Mouse (Mus musculus): ENCODE data around the gene Fsip1.
A peak's percentile ranks its signal among the peaks of the same experiment; 100 is the strongest.

The Fsip1 gene

DNA sequence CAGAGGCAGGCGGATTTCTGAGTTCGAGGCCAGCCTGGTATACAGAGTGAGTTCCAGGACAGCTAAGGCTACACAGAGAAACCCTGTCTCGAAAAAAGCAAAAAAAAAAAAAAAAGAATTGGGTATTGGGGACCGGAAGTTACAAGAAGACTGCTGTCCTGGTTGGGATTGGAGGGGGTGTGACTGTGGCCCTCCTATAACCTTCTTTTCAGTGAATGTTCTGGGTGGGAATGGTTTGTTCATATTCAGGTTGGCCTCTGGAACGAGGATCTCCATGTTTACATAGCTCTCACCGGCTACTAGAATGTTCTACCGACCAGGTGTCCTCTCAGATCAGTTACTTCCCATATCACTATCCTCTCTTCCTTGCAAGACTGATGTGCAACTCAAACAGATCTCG lies 328 bp upstream of the Fsip1 start:
- DNase-seq (ENCODE audit: extremely low read depth, insufficient read length, low spot score) = no peak

DNA sequence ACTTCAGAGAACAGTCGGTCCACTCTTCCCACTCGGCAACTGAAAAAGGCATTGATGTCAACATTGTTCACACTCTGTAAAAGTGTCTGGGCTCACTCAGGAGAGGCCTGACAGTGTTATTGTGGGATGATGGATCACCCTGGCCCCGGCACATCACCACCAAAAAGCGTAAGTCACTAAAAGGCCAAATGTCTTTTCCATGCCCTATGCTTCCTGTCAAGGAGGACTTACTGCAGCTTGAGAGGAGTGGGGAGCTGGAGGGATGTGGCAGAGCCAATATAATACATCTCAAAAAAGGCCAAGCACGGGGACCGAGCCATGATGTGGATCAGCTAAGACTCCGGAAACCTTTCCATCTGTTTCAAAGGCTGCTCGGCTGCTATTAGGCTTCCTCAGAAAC lies 2.2 kb downstream of the Fsip1 start:
- DNase-seq (ENCODE audit: extremely low read depth, insufficient read length, low spot score) = no peak

DNA sequence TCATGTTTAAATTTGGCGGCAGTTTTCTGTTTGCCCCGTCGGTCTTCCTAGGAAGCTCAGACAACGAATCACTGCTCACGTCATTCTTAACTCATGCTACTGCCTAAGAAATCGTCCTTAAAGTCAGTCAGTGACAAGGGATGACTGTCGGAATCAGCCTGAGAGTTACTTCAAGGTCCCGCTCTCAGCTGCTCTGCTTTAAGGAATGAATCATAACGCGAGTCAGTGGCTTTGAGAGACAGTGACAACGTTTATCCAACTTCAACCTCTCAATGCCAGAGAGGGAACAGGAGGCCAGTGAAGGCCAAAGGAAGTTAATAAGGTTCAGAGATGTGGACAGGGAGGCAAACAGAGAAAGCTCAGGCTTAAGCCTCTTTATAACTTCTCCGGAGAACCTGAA lies 7.8 kb downstream of the Fsip1 start:
- DNase-seq (ENCODE audit: extremely low read depth, insufficient read length, low spot score) = no peak

DNA sequence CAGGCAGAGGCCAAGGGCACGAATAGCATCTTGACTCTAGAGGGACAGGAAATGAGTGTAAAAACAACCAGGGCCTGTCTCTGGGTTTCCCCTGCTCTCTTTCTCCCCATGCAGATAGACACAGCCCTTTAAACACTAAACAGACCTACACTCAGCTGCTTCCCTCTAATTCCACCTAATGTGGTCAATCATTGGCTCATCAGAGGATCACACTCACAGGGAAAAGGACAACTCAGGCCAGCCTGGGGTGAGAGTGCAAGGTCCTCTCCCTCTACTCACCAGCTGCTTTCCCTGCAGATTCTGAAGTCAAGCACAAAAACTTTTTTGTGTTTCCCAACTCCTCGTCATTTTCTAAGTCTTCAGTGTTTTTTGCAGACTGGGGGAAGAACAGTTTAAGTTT lies 8.8 kb downstream of the Fsip1 start:
- no peak for DNase-seq (ENCODE audit: extremely low read depth, insufficient read length, low spot score)

DNA sequence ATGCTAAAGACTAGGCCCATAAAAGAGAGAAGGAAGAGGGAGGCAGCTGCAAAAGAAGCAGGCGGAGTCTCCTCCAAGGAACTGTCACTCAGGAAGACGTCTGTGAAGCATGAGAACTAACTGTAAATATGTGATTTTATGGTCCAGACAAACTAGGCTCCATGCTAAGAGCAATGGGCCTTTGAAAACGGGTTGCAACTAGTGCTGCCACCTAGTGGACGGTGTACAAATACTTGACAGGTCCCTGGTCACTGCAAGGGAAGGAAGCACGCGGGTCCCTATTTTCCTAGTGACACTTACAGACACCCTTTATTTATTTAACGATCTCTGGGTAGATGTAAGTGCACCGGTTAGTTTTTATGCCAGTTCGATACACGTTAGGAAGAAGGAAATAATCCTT lies 10.9 kb downstream of the Fsip1 start:
- peak; percentile 25 for DNase-seq (ENCODE audit: extremely low read depth, insufficient read length, low spot score)

DNA sequence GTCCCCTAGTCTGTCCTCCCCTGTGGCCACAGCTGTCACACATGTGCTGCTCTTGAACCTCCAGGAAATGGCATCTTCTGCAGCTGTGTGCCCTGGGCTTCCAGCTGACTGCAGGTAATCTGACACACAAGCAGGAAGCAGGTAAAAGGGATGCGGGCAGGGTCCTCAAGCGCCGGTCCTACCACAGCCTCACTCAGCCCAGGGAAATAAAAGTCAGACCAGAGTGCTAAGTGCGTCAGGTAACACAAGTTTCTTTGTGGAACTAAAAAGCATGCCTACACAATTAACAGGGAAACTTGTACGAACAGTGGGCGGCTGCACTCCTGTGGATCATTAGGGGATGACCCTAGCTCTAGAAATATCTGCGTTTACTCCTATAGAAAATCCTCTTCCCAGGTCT lies 20.6 kb downstream of the Fsip1 start:
- DNase-seq (ENCODE audit: extremely low read depth, insufficient read length, low spot score) = no peak

DNA sequence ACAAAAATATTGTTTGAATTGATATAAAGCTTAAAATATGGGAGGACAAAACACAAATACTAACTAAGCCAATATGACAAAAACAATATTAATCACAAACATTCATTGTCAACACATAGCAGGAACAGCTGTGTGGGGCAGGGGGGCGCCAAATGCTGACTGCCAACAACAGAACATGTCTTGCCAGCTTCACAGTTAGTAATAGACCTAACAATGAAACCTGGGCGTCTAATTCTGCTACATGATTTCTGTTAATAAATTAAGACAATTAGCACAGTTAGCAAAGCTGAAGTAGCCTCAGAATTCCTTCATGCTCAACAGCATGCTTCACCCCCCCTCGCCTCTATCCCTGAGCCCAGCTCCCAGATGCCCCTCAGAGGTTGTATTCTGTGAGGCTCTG lies 21.2 kb downstream of the Fsip1 start:
- no peak for DNase-seq (ENCODE audit: extremely low read depth, insufficient read length, low spot score)

DNA sequence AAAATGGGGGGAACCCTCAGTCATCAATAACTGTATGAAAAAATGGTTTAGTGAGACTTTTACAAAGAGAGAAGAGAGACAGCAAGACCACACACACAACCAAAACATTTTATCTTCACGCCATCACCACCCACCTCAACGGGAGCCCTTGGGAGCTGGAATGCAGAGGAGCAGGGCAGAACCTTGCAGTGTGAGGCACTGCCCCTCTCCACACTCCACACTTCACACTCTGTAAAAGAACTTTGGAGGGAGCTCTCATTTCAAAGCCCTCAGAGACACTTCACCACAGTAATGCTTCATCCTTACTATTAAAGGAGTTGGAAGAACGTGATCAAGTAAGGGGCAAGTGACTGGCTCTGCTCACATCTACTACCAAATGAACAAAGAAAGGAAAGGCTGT lies 26.2 kb downstream of the Fsip1 start:
- no peak for DNase-seq (ENCODE audit: extremely low read depth, insufficient read length, low spot score)

DNA sequence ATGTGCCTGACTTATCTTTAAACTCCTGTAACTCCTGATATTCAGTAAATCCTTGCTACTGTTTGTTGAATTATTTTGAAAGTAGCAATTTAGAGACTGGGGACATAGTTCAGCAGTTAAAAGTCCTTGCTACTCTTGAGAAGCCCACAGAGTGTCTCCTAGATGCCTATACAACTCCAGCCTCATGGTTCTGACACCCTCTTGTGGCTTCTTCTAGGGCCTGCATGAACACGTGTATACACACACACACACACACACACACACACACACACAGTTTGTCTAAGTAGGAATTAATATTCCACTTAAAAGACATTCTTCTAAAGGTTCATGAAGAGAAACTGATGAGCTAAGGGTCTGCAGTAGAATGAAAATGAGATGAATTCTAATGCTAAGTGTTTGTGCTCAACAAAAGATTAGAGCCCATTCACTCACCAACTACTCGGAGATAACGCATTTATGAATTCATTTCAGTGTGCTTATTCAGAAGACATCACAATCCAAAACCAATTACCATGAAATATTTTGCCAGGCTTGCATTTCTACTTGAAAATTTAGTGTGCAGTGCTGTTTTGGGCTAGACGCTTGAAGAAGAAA lies 28.2 kb downstream of the Fsip1 start:
- DNase-seq (ENCODE audit: extremely low read depth, insufficient read length, low spot score) = no peak

DNA sequence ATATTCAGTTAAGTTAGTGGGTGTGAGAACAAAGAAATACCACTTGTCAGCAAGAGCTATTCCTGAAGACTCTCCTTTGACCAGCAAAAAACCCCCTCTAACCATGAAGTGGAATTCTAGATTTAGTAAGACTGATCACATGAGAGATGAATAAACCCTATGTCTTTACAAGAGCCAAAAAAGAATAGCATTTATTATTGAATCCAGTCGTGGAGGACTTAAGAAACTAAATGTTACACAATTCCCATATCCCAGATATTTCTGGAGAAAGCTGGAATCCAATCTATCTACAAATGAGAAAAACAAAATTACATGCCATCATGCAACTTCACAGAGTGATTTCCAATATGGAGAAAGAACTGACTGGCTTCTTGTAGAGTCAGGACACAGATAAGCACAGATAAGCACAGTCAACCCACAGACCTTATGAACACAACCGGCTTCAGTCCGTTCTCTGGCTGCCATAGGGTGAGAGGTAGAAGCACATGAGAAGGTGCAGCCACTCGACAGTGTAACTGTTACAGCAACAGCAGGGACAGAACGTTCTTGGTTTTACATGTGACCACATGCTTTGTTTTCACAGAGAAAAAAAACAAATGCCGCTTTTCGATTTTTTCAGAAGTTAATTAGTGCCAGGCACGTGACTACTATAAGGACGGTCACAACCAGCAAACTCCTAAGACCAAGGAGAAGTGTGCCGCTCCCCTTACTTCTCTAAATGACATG lies 31.3 kb downstream of the Fsip1 start:
- DNase-seq (ENCODE audit: extremely low read depth, insufficient read length, low spot score) = no peak

DNA sequence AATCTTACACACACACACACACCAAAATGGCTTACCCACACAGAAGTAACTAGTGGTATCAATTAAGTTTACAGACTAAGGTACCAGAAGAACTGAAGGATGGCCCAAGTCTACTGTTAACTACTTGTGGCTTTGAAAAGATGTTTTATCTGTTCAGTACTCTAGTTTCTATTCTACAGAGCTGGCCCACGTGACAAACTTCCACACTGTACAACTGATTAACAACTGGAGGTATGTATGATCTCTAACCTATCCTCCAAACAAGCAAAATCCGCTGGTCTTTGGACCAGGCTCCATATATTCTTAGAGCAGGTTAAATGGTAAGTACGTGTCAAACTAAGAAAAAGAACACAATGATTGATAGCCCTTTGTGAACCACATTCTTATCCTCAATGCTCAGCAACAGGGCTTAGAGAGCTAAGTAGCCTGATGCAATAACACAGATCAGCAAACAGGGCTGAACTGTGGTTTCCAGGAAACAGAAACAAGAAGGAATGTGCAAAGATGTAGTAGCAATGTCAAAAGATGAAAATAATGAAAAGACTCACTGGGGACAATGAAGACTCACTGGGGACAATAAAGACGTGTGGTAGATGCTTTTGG lies 38.7 kb downstream of the Fsip1 start:
- no peak for DNase-seq (ENCODE audit: extremely low read depth, insufficient read length, low spot score)

DNA sequence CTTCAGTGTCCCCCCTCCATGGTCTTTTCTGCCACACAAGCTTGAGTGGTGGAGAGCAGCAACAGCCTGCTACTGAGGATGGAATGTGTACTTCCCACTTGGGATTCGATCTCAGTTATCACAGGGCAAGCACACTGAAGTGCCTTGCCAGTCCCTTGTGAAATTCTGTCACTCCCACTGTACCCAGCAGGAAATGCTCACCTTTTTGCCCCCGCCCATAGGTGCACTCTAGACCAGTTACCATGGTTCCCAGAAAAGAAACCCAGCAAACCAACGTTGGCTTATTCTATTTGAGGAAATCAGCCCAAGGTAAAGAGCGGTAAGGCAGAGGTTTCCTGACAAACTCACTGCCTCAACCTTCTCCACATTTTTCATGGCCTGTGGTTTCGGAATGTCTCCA lies 47.1 kb downstream of the Fsip1 start:
- DNase-seq (ENCODE audit: extremely low read depth, insufficient read length, low spot score) = no peak

DNA sequence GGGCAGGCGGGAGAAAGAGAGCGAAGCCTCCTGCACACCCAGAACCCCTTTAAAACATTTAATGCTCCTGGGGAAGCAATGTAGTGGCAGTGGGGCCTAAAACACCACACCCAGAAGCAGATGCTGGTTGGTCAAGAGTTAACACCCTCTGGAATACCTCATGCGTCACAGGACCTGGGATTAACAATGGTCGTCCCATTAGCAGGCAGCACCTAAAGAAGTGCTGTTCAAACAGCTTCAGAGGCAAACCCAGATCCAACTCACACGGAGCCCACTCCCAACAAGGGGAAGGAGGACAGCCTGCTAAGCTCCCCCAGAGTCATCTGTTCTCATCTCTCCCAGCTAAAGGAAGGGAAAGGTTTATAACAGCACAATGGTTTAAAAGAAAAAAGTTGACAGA lies 48.1 kb downstream of the Fsip1 start:
- no peak for DNase-seq (ENCODE audit: extremely low read depth, insufficient read length, low spot score)

DNA sequence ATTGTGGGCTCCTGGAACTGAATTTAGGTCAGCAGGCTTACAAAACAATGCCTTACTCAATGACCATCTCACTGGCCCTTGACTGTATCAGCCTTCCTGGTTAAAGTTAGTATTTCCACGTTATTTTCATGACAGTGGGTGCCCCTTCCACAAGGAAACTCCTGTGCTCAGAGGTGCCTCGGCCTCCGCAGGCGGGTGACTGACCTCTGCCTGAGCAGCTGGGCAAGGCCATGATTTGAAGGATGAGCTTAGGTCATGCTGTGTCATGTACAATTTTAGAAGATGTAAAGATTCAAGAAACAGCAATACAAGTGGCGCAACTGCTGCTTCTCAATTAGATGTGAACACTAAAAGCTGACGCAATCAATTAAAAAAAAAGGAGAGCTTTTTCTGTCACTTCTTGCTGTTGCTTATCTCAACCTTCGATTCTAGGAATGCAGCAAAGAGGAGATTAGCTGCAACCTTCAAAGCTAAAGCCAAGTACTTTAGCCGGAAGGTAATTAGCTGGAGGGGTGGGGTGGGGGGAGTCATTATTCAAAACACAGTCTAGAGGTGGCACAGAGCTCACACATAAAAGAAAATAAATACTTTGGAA lies 50.7 kb downstream of the Fsip1 start:
- DNase-seq (ENCODE audit: extremely low read depth, insufficient read length, low spot score) = no peak

DNA sequence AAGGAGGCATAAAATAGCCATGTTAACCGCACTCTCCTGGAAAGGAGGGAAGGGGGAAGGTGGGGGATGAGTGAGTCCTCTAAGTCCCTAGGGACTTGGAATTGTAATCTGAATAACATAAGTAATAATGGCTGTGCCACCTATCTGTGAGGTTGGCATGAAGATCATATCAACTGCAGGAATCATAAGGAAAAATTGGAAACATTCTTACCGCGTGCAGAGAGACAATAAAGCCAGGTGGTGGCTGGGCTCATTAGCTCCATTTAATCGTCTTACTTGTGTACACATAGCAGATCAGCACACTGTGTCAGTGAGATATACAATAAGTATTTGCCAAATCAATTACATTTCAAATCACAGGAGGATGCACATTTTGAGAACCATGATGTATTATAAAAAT lies 52.1 kb downstream of the Fsip1 start:
- no peak for DNase-seq (ENCODE audit: extremely low read depth, insufficient read length, low spot score)

DNA sequence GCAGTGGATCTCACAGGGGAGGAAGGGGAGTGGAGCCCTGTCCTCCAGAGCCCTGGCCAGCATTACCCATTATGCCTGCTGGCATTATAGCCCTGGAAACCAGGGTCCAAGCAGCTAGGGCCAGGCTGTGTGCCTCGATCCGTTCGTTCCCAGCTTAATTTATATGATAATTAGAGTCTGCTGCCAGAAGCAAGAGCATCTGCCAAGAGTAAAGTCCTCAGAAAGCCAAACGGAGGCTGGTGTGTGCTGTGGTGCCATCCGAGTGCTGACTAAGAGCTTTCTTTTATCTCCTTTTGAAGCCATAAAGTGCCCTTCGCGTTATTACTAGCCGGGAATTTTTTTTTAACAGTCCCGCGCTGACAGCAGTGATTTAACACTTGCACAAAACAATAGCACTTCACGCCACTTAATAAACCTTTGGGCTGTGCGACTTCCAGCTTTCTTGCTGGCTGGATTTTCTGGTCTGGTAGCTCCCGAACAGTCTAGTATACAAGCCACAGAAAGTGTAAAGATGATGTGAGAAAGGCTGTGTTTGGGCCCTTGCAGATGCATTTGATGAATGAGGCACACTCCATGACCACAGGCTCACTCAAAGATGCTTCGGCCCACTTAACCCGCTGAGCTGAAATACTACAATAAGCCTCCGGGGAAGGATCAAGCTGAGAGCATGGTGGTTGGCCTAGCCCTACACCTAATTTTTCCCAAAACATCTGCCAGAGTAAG lies 52.9 kb downstream of the Fsip1 start:
- no peak for DNase-seq (ENCODE audit: extremely low read depth, insufficient read length, low spot score)

DNA sequence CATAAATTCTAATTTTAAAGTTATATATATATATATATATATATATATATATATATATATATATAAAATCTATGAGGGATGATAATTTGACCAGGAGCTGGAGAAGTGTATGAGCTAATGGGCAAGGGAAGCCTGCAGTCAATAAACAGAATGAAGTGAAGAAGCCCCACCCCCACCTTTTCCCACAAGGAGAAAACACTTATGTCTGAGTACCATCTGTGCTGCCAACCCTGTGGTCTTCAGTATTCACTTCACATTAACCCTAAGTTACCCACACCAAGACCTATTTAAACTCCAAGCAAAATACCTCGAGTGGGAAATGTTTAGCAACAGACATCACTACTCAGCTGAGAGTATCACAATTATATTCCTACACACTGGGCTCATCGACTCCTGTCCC lies 53.8 kb downstream of the Fsip1 start:
- DNase-seq (ENCODE audit: extremely low read depth, insufficient read length, low spot score) = no peak

DNA sequence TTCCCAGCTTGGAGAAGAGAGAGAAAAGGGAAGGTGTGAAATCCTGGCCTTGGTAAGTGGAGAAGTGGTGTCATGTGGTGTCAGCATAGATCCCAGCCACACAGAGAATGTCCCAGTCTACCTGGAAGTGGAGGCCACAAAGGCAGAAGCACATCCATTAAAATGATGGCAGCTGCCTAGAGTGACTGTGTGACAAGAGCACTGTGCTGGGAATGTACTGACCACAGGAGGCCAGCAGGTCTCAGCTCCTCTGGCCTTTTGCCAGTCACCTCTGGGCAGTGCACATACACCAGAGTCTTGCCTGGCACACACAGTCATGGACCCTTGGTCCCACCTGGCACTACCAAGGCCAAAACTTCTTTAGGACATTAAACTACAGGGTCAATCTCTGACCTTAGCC lies 54.8 kb downstream of the Fsip1 start:
- DNase-seq (ENCODE audit: extremely low read depth, insufficient read length, low spot score) = no peak

DNA sequence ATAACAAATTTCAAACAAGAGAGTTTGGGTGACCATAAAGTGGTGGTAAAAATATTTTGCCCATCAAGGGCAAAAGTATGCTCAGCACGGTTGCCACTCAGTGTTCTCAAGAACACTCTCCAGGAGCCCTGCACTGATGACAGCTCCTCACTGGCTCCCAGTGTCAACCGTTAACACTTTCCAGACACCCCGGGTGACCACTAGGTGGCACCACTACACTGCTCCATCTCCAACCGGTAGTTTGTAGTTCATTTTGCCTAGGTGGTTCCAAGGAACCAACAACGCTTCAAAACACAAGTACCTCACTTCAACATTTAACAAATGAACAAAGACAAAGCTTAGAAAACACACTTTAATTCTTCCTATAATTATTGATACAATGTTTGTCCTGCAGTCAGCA lies 56.9 kb downstream of the Fsip1 start:
- peak; percentile 30 for DNase-seq (ENCODE audit: extremely low read depth, insufficient read length, low spot score)

DNA sequence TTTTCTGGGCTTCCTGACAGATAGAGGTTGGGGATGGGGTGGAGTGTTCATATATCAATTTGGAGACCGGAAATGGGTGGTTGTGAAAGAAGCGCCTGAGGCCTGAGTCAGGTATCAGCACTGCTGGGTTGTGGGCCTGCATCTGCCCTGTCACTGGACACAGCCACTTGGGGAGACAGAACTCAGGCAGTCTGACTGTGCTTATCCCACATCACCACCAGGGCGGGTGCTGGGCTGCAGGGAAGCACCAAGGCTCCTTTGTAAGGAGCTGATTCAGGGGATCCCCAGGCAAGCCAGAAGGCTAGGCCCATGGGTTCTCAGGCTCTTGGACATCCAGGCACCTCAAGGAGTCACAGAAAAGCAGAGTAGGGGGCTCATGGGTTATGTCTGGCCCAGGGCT lies 59.8 kb downstream of the Fsip1 start:
- no peak for DNase-seq (ENCODE audit: extremely low read depth, insufficient read length, low spot score)

DNA sequence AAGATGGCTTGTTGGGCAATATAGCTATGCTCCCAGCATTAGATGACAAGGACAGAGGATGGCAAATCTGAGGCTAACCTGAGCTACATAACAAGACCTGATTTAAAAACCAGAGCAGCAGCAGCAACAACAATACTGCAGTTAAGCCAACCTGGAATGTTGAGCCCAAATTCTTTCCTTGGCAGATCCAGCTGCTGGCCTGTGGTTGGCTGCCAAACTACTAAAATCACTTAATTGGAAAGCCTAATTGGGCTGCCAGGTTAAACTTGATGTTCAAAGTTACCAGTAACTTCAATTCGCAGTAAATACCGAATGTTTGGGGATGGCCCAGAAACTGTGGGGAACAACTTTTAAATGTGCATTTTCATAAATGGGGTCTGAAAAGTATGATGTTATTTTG lies 74.6 kb downstream of the Fsip1 start:
- DNase-seq (ENCODE audit: extremely low read depth, insufficient read length, low spot score) = no peak

All from 3134 (cell line).